Mouse (Mus musculus): ENCODE measurements at regions not wholly inside any gene's neighbourhood (a gene's known extent, or its start where the extent isn't known, plus 50 kb on each side); places are given as distances from the start of the nearest gene placed in this dataset.

DNA sequence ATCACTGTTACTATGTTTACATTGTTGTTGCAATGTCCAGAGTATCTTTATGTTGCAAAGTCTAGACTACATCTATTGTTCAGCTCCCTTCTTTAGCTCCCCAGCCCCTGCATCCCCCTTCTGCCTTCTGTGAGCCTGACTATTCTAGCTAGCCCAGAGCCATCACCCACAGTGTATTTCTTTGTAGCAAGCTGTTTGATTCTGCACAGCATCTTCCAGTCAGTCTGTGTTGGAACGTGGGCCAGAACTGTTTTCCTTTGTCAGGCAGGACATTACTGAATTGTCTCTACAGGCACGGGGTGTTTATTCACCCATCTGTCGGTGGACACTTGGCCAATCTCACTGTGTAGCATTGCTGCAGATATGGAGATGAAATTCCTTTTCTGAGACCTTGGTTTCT lies 295.4 kb upstream of the Trpc7 start:
- DNase-seq (ENCODE audit: extremely low spot score, low read depth, low spot score), result no peak

DNA sequence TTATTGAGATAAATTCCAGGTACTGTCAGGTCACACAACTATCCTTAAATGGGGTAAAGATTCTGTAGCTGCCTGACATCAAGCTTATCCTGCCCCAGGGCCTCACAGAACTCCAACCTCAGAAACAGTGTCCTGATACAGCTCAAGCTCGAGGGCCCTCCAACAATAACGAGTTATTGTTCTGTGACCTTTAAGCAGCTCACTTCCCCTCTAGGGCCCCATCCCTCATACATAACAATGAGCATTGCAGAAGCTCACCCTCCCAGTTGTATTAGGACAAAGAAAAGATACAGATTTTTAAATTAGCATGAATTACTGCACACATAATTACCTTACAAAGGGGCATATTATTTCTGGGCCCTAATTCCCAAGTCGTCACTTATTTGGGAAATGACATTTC lies 293.5 kb upstream of the Trpc7 start:
- no peak for DNase-seq (ENCODE audit: extremely low spot score, low read depth, low spot score)

DNA sequence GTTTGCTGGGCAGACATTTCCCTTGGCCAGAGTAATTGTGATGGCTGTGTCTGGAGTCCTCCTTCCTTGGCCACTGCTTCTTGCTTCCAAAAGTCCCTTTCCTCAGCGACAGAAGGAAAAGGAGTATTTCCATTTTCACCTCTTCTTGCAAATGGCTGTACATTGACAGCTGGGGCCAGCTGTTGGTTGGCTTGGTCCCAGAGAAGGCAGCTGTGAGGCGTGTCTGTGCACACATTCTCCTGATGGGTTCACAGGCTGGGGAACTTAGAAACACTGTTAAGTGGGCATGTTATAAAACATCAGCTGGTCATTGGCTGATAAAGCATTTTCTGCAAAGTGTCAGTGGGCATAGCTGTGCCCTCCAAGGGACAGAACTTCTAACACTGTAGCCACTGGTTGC lies 290.4 kb upstream of the Trpc7 start:
- DNase-seq (ENCODE audit: extremely low spot score, low read depth, low spot score), result no peak

DNA sequence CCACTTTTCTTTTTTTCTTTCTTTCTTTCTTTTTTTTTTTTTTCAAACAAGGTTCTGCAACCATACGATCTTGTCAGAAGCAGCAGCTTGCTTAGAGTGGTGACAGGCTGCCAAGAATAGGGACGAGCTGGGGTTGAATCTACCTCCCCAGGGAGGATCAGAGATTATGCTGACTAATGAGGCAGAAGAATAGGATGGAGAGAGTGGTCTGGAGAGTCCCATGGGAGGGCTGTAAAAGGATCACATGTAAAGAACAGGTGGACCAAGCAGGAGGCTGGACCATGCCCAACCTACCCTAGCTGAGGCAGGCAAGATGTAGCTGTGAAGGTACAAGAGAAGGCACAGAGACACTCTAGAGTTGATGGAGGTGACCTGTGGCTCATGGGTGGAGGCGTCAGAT lies 274.4 kb upstream of the Trpc7 start:
- DNase-seq (ENCODE audit: extremely low spot score, low read depth, low spot score), result no peak

DNA sequence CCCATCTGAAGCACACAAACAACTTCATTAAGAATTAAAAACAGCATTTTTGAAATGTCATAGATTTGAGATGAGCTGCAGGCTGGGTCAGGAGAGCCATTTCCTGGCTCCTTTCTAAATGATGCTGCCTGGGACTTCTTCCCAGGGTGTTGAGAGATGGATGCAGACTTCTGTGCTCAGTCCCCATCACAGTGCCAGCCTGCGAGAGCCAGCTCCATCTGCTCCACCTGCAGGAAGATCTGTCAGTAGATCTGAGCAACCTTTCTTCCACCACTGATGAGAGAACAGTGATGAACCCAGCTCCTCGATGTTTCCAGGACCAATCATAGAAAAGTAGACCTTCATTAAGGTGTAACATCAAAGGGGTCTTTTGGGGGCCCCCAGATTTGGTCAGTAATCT lies 273.8 kb upstream of the Trpc7 start:
- DNase-seq (ENCODE audit: extremely low spot score, low read depth, low spot score), result no peak

DNA sequence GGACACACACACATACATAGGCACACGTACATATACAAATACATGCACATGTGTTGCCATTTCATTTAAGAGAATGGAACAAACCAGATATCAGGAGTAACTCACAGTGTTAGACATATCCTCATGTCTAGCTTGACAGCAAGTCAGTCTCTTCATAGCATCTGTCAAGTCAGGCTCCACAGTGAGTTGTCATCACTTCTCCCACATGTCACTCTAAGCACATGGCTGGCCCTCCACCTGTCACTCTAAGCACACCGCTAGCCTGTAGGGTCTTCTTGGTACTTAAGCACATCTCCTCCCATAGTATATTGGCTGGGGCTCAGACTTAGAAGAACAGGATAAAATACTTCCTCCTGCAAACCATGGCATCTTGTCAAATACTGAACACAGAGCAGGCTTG lies 269.6 kb upstream of the Trpc7 start:
- no peak for DNase-seq (ENCODE audit: extremely low spot score, low read depth, low spot score)

DNA sequence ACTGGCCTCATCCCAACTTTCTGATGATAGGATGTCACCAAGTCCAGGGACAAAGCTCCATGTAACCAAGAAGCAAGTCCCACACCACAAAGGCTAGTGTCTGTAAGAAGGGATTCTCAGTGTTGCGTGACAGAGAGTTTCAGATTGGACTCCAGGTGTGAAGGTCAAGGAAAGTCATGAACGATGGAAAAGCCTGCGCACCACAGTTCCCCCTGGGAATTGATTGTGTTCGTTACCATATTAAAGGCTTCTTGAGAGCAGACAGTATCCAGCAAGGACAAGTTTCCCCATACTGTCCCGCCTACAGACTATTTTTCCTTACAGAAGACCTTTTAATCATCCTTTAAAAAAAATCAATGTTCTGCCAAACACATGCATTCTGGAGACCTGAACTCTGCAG lies 257.0 kb upstream of the Trpc7 start:
- DNase-seq (ENCODE audit: extremely low spot score, low read depth, low spot score), result no peak

DNA sequence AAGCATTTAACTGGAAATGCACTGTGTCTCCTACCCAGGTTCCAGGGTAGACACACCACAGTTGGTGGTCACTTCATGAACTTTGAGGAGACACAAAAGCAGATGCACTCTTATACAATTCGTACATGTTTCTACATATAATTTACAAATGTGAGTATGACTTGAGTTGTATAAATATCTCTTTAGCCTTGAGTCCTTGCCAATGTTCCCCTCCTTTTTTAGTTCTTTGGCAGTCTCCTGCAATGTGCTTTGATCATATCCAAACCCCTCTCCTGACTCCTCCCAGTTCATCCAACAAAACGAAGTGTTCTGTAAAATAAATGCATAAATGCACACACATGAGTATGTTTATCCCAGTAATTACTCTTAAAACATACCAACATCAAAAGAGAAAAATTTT lies 251.8 kb upstream of the Trpc7 start:
- DNase-seq (ENCODE audit: extremely low spot score, low read depth, low spot score), result no peak

DNA sequence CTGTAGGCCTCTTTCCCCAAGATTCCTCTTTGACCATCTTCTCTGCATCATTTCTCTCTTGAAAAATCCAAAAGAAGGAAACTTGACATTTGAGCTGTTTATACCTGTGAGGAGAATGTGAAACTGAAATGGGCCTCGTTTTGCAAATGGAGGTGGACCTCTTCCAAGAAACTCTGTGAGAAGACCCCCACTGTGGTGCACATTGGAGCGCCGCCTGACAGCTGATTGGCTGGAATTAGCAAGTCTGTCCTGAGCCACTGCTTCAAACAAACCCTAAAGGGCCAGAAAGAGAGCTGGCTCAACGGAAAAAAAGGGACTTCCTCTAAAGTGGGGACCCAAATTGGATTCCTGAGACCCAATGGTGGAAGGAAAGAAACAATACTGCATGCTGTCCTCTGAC lies 250.9 kb upstream of the Trpc7 start:
- DNase-seq (ENCODE audit: extremely low spot score, low read depth, low spot score), result no peak

DNA sequence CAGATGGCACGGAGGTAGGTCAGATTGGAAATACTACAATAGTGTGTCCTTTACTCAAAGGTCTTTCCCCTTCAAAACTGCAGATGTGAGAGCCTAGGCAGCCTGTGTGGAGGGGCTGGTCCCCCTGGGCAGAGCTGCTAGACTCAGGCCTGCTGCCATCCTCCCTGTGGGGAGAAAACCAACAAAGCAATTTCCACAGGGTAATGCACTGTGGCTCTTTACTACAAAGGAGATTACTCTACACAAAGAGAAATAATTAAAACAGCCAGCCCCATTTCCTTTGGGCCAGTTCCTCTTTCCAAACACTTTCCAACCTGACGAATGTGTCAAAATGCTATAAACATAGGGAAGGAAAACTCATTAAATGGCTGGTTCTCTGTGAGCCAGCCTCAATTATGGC lies 250.0 kb upstream of the Trpc7 start:
- DNase-seq (ENCODE audit: extremely low spot score, low read depth, low spot score), result no peak

DNA sequence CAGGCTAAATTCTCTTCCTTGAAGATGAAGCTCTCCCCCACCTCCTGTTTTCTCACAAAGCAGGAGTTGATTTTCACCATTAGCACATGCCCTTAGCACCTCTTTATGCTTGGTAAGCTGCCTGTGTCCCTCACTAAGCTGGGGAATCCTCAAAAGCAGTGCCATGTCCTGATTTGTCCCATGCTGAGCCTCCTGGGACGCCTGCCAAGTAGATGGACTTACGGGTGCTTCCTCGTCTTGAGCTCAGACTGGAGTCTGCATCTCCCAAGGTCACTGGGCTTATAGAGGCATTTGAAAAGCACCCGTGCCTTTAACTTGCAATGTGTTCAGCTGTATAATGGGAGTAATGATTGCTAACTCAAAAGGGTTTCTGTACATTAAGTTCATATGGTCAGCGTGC lies 247.1 kb upstream of the Trpc7 start:
- DNase-seq (ENCODE audit: extremely low spot score, low read depth, low spot score), result no peak

DNA sequence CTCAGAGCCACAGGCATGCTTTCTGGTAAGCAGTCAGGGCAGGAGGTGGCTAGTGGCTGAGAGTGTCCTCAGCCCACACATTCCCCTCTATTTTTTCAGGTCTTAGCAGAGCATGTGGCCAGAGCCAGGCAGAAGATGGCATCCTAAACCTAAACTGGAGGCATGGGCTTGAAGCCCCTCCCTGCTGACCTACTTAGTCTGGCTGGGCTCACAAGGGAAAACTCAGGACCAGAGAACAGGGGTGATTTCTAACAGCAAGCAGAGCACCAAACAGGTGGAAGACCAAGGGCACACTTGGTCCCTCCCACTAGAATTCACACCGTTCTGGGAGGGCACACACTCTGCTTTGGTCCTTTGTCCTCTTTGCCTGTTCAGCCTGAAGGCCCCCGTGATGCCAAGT lies 246.6 kb upstream of the Trpc7 start:
- DNase-seq (ENCODE audit: extremely low spot score, low read depth, low spot score), result no peak

DNA sequence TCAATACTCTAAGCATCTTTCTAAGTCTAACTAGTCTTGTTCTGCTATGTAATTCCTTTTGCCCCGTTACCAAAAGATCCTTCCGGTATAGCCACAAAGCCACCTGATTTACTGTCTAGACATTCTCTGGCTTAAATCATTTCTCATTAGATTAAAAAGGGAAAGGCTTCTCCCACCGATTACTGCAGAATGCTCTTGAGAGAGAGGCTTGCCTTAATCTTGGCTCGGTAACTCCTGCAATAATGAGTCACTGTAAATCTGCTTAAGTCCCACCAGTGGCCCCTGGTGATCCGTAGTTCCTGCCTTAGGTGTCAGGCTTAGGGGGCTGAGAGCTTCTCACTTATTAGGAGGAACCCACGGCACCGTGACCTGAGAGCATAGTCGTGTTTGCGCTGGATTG lies 220.1 kb upstream of the Trpc7 start:
- DNase-seq (ENCODE audit: extremely low spot score, low read depth, low spot score), result no peak

DNA sequence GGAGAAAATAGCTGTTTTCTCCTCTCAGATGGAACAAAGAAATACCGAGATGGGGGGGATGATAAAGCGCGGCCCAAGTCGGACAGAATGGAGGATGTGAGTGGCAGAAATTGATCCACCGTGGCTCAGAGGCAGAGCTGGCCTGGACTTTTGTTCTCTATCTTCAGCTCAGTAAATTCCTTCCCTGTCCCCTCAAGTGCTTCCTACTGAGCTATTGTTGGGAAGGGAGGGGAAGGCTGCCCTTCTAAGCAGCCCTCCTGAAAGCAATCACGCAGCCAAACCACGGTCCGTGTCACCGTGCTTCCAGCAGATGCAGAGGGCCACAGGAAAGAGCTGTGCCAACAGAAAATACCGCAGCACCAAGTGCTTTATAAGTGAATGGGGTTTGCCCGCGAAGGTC lies 212.2 kb upstream of the Trpc7 start:
- DNase-seq (ENCODE audit: extremely low spot score, low read depth, low spot score), result no peak

DNA sequence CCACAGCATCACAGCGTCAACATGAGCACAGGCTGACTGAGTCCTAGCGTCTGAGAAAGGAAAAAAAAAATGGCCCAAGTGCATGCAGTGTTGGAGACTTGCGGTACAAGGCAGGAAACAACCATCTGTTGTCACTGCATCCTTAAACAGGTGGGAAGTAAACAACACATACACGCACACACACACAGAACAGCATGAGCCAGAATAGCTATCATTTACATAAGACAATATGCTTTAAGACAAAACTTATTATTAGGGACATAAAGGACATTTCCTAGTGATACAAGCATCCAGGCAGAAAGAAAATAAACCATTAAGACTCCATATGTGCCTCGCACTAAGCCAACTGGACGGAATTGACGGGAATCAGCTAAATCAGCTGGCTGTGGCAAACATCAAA lies 203.8 kb upstream of the Trpc7 start:
- DNase-seq (ENCODE audit: extremely low spot score, low read depth, low spot score), result no peak

DNA sequence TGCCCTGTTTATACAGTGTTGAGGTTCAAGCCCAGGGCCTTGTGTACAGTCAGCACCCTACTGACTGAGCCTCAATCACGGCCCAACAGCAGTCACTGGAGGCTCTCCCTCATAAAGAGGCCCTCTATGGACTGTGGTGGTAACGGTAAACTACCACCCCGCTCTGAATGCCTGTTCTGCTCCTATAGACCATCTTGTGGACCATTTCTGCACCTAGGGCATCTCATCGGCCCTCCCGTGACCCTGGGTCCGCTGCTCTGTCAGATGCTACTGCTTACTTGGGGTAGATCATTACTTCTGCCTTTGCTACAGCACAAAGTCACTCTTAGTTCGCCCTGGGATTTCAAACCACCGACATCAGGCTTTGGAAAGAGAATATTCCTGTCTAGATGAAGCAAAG lies 196.1 kb upstream of the Trpc7 start:
- DNase-seq (ENCODE audit: extremely low spot score, low read depth, low spot score), result no peak

DNA sequence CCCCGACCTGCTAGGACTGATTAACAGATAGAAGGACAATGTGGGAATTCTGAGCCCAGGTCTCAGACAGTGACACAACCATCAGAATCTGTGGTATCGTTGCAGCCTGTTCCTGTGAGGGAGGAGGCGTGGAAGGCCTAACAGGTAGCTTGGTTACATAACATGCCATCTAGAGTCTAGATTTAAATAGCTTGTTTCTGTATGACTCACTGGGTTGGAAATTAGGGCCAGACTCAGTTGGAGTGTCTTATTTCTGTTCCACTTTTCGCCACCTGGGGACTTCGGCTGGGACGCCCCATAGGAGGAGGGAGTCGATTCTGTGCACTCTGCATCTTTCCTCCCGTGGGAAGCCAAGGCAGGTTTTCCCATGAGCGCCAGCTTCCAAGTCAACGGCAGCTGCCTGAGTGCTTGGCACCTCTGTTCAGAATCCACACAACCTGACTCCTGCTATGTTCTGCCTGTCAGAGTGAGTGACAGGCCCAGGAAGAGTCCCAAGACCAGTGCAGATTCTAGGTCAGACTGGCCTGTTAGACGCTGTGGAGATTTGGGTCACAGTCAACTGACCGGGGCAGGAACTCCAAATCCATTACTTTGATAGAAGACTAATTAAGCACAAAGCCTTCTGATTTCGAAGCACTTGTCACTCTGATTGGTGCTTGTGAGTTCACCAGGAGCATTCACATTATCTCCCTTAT lies 193.7 kb upstream of the Trpc7 start:
- DNase-seq (ENCODE audit: extremely low spot score, low read depth, low spot score), result no peak

DNA sequence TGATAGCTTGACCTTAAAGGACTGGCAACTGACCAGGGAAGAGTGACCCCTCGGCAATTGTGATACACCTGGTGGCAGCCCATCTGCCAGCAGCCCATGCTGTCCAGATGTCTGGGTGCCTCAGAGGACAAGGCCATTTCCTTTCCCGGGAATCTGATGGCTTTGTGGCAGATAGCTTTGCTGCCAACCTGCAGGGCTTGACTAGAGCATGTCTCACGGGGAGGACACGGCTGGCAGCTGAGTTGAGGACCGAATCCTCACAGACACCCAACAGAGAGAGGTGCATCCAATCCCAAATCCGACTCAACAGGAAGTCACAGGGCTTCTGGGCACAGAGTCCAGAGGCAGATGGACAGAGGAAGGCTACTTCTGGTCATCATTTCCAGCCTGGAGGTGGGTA lies 192.2 kb upstream of the Trpc7 start:
- no peak for DNase-seq (ENCODE audit: extremely low spot score, low read depth, low spot score)

DNA sequence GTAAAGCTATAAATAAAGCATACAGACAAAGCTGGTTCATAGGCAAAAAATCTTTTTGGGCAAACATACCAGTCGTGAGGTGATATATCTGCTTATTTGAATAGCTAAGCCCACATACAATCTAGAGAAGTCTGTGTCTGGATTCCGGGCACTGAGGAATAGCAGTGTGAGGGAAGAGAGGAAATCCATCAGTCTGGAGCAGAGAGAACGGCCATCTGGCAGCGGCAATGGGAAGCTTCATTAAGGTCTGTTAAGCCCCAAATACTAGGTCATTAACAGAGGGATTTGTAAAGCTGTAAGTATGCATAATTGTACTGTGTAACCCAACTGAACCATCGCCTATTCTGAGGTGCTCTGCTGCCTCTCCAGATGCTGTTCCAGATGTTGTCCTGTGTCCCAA lies 191.6 kb upstream of the Trpc7 start:
- no peak for DNase-seq (ENCODE audit: extremely low spot score, low read depth, low spot score)

DNA sequence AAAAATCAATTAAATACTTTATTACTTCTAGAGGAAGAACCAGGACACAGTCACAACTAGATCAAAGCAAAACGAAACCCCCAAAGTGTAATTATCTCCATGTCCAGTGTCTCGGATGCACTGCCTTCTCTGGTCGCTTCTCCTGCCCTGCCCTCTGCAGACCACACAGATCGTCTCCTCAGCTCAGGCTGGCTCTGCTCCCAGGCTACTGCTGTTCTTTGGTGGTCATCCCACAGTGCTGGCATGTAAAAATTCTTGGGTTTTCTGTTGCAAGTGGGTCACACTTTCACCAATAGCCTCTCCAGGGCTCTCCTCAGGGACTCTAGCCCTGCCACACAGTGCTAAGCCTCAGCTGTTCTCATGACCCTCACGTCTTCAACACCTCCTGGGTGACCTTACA lies 188.0 kb upstream of the Trpc7 start:
- DNase-seq (ENCODE audit: extremely low spot score, low read depth, low spot score), result no peak

DNA sequence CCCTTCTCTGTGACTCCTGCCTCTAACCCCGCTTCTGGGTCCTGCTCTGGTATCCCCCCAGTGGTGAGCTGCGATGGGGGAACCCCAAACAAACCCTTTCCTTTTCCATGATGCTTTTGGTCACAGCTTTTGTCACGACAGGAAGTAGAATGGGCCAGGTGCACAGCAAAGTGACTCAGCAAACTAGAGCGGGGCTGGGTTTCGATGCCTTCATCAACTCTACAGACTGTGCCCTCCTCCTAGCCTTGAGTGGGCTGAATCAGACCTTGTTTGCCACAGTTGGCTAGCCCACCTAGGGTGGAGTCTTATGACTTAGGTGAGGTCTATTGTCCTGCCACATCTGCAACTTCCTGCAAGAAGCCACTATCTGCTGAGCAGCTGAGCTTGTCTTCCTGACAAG lies 174.7 kb upstream of the Trpc7 start:
- DNase-seq (ENCODE audit: extremely low spot score, low read depth, low spot score), result no peak

DNA sequence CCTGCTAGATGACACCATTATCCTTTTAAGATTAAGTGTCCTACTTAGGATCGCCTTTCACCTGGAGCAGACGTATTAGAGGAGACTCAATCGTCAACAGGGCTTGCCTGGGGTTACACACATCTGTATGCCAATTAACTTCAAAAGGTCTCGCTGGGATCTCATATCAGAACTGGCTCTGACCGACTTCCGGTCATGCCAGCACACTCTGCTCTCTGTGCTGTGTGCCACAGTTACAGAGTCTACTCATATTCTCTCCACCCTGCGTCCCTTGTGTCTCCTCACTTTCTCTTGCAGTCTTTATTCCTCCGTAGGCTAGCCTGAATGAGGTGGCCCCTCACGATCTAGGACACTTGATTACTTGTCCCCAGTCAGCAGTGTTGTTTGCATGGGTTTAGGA lies 165.9 kb upstream of the Trpc7 start:
- DNase-seq (ENCODE audit: extremely low spot score, low read depth, low spot score), result no peak

DNA sequence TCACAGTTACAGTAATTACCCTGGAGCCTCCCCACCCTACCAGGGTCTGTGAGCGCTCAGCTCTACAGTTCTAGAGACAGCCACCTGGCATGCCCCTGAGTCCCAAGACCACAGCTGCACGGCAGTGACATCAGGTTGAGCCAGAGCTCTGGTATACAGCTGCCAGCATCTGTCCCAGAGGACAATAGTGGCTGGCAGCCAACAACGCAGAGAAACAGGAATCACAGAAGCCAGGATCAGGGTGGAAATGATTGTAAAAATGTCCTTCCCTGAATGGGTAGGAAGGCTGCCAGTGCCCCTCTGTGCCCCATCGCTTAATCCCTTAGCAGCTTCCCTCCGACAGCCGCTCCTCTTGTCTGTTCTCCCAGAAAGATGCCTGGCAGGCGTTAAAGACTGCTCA lies 165.3 kb upstream of the Trpc7 start:
- DNase-seq (ENCODE audit: extremely low spot score, low read depth, low spot score), result no peak

DNA sequence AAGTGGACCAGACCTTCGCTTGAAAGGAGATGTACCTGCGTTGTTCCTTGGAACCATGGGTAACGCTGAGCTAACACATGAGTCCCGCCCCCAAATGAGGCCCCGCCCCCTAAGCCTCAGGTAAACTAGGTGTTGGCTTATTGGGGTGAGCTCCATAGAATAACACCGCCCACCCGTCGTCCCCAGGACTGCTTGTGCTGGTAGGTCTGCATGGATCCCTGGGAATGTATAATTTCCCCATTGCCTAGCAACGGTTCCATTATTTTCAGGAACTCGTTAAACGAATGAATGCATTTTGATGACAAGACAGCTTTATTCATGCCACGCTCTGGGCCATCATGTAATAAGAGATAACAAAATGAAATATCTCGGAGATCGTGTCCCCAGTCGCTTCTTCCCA lies 161.0 kb upstream of the Trpc7 start:
- DNase-seq (ENCODE audit: extremely low spot score, low read depth, low spot score), result no peak

All from hindlimb bud, embryonic 11.5 days (tissue).